Mouse (Mus musculus) bone marrow, adult 2 months (tissue): ENCODE measurements around the gene Aldh3b3.

ENCODE experiments used
- CTCF ChIP-seq: fragments of 200-500 bp; IDR thresholded peaks from 2 replicates; pipeline ENCODE4 v1.5.1; 2011; ENCODE audit warnings: low read length, control low read depth; ENCODE audit not compliant: control insufficient read depth, insufficient read depth
- POLR2A ChIP-seq: fragments of 200-500 bp; IDR thresholded peaks from 2 replicates; pipeline ENCODE4 v1.6.1; 2011; ENCODE audit warnings: low read depth, mild to moderate bottlenecking, control low read depth, low read length, borderline replicate concordance; ENCODE audit not compliant: control insufficient read depth

- TF ChIP-seq CTCF (no peak), POLR2A (no peak)
Observed at GRCm38 (mm10) chr19:3919928-3920327, 38.5 kb upstream of the Aldh3b3 start.
